Mouse (Mus musculus): ENCODE data around the gene Stpg4. TPM values are rescaled to one million over a fixed set of nuclear protein-coding genes. Genes with fewer than 3 reads are reported as not detected.
A peak's percentile ranks its signal among the peaks of the same experiment; 100 is the strongest.

Gene Stpg4
- total and polyA plus RNA-seq, 3 experiments: not detected

DNA sequence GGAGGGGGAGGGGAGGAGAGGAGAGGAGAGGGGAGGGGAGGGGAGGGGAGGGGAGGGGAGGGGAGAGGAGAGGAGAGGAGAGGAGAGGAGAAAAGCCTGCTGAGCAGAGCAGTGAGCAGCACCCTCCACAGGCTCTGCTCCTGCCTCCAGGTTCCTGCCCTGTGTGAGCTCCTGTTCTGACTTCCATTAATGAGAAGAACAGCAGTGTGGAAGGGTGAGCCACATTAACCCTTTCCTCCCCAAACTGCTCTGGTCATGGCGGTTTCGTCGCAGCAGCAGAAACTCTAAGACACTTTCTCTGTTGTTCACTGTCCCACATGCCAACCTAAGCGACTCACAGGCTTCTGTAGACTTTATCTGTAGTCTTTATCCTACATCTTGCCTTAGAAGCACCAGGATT, 20.9 kb downstream of the Stpg4 start:
- H3K9me3 ChIP-seq (replicated peaks; ENCODE audit: insufficient read depth, low read length): no peaks in the 10 kb centered on the region
- no peaks in the 10 kb centered on the region; a peak in 1 of 4 replicates for H3K36me3 ChIP-seq (ENCODE audit: control insufficient read depth in 1 of 2, insufficient read depth in 2 of 2, low read length in 2 of 2)
- DNase-seq (ENCODE audit: low read depth, low spot score): no peak
- H3K4me3 ChIP-seq (ENCODE audit: control insufficient read depth in 1 of 2, insufficient read depth in 1 of 2, low read depth in 2 of 2, low read length in 2 of 2): no peak overlapping the region
- H3K79me2 ChIP-seq (ENCODE audit: control insufficient read depth, insufficient read depth, low read length, poor library complexity): no peaks in the 10 kb centered on the region
- H3K27me3 ChIP-seq (ENCODE audit: control insufficient read depth in 1 of 2, insufficient read depth in 2 of 2, low read length in 2 of 2): no peaks in the 10 kb centered on the region
- TF ChIP-seq USF1 (IDR thresholded peaks at IDR 0.05; ENCODE audit: low read depth, low read length) (no peak), TCF12 (IDR thresholded peaks at IDR 0.05; ENCODE audit: low read depth, low read length) (no peak), MXI1 (IDR thresholded peaks at IDR 0.05; ENCODE audit: low read depth, low read length) (no peak), HCFC1 (IDR thresholded peaks at IDR 0.05; ENCODE audit: low read depth, low read length) (no peak), GABPA (IDR thresholded peaks at IDR 0.05; ENCODE audit: low read depth, low read length) (no peak), RCOR1 (IDR thresholded peaks at IDR 0.05; ENCODE audit: low read depth, low read length) (no peak), MYB (IDR thresholded peaks at IDR 0.05; ENCODE audit: low read depth, low read length) (no peak), TBP (IDR thresholded peaks at IDR 0.05; ENCODE audit: low read depth, low read length) (no peak)
- H3K9ac ChIP-seq (ENCODE audit: control insufficient read depth, low read depth, low read length, poor library complexity, severe bottlenecking): no peak overlapping the region
- no peak overlapping the region for H3K27ac ChIP-seq (ENCODE audit: control insufficient read depth, low read depth, low read length)
- H3K4me1 ChIP-seq (ENCODE audit: control insufficient read depth in 1 of 2, insufficient read depth in 2 of 2, low read length in 2 of 2): no peaks in the 10 kb centered on the region

- peak; percentile 26 for DNase-seq (ENCODE audit: low read depth, low spot score)
- Histone ChIP-seq H3K79me2 (ENCODE audit: control insufficient read depth, insufficient read depth, low read length, poor library complexity) (no peaks in the 10 kb centered on the region), H3K27ac (ENCODE audit: control insufficient read depth, low read depth, low read length) (no peak overlapping the region), H3K9ac (ENCODE audit: control insufficient read depth, low read depth, low read length, poor library complexity, severe bottlenecking) (no peak overlapping the region), H3K4me3 (ENCODE audit: control insufficient read depth in 1 of 2, insufficient read depth in 1 of 2, low read depth in 2 of 2, low read length in 2 of 2) (no peak overlapping the region), H3K9me3 (replicated peaks; ENCODE audit: insufficient read depth, low read length) (no peaks in the 10 kb centered on the region), H3K36me3 (ENCODE audit: control insufficient read depth in 1 of 2, insufficient read depth in 2 of 2, low read length in 2 of 2) (no peaks in the 10 kb centered on the region; a peak in 1 of 4 replicates), H3K4me1 (ENCODE audit: control insufficient read depth in 1 of 2, insufficient read depth in 2 of 2, low read length in 2 of 2) (no peaks in the 10 kb centered on the region), H3K27me3 (ENCODE audit: control insufficient read depth in 1 of 2, insufficient read depth in 2 of 2, low read length in 2 of 2) (no peaks in the 10 kb centered on the region)
- TF ChIP-seq BHLHE40 (IDR thresholded peaks at IDR 0.05; ENCODE audit: borderline replicate concordance, low read depth, low read length) (no peak), GABPA (IDR thresholded peaks at IDR 0.05; ENCODE audit: low read depth, low read length) (no peak), HCFC1 (IDR thresholded peaks at IDR 0.05; ENCODE audit: low read depth, low read length) (no peak), MAFK (IDR thresholded peaks at IDR 0.05; ENCODE audit: borderline replicate concordance, low read depth, low read length) (no peak), USF2 (IDR thresholded peaks at IDR 0.05; ENCODE audit: borderline replicate concordance in 1 of 2, insufficient read depth in 1 of 2, low read depth in 1 of 2, low read length in 2 of 2) (no peak), ZMIZ1 (IDR thresholded peaks at IDR 0.05; ENCODE audit: low read depth, low read length) (no peak), JUND (IDR thresholded peaks at IDR 0.05; ENCODE audit: low read depth, low read length) (no peak), MEF2A (IDR thresholded peaks at IDR 0.05; ENCODE audit: extremely low read depth, insufficient replicate concordance, low read depth, low read length, poor library complexity, severe bottlenecking) (no peak), ELF1 (IDR thresholded peaks at IDR 0.05; ENCODE audit: low read depth, low read length) (no peak), POLR2AphosphoS5 (IDR thresholded peaks at IDR 0.05; ENCODE audit: borderline replicate concordance, low read depth, low read length) (no peak), UBTF (IDR thresholded peaks at IDR 0.05; ENCODE audit: borderline replicate concordance, insufficient read depth, low read depth, low read length) (no peak), ETS1 (IDR thresholded peaks at IDR 0.05; ENCODE audit: low read depth, low read length) (no peak), SIN3A (IDR thresholded peaks at IDR 0.05; ENCODE audit: low read length) (no peak), USF1 (IDR thresholded peaks at IDR 0.05; ENCODE audit: low read depth, low read length) (no peak)
These were observed 22.0 kb downstream of the Stpg4 start for GRCm38 (mm10) chr17:87405576-87405975.
